Mouse (Mus musculus) adrenal gland, adult 2 months (tissue): ENCODE measurements at regions not wholly inside any gene's neighbourhood (a gene's known extent, or its start where the extent isn't known, plus 50 kb on each side); places are given as distances from the start of the nearest gene placed in this dataset.

ENCODE experiments used
- DNase-seq: peaks from one replicate; pipeline ENCODE4 v3.0.0; 2021
- microRNA-seq, 2 experiments: library from miRNA; unstranded; fragments of <30 nt; microRNA quantifications; one replicate each; pipeline ENCODE4 v1.2.0; 2021

DNA sequence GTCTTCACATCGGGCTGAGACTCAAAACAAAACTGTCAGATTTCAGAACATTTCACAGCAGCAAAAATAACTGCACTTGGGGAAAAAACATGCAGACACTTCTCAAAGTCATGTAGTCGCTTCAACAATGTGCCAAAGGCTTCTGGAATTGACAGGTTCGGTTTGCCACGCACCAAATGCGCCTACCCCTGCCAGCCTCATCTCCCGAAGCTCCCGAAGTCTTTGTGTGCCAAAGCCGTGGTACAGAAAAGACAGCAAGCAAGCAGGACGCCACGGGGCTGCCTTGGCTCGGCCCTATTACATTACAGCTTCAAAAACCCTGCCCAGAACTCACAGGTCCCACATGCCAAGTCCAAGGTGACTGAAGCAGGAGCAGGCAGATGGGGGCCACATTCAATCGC, 50.9 kb upstream of the Dio3 start:
- no peak for DNase-seq

Small RNA genes lying in the stretch of these regions (microRNA-seq; reads per million reads assigned to microRNA genes)
- 0 reads per million in 2 experiments for gene Gm24321
- 0 reads per million in 2 experiments for gene Gm25252
- 0 reads per million in 2 experiments for gene Gm25750
- 0 reads per million in 2 experiments for gene Gm27379
- 0 reads per million in 2 experiments for gene Gm44322
- gene Mir1193: 64.5 to 102 reads per million in 2 experiments
- 0 reads per million in 2 experiments for gene Mir1197
- 884 to 1,449 reads per million in 2 experiments for gene Mir134
- gene Mir154: 665 to 722 reads per million in 2 experiments
- 0 to 0.41 reads per million in 2 experiments for gene Mir299a
- gene Mir299b: 0 reads per million in 2 experiments
- 204 to 266 reads per million in 2 experiments for gene Mir300
- gene Mir3072: 97.7 to 98.0 reads per million in 2 experiments
- 46.6 to 101 reads per million in 2 experiments for gene Mir323
- gene Mir329: 110 to 194 reads per million in 2 experiments
- 220 to 270 reads per million in 2 experiments for gene Mir369
- gene Mir376a: 0 reads per million in 2 experiments
- 74.8 to 126 reads per million in 2 experiments for gene Mir376b
- 323 to 464 reads per million in 2 experiments for gene Mir376c
- 40.0 to 43.4 reads per million in 2 experiments for gene Mir377
- gene Mir379: 5,756 to 9,491 reads per million in 2 experiments
- gene Mir380: 0 reads per million in 2 experiments
- gene Mir381: 207 to 240 reads per million in 2 experiments
- gene Mir382: 4,383 to 6,121 reads per million in 2 experiments
- gene Mir409: 0 reads per million in 2 experiments
- 28.5 to 38.9 reads per million in 2 experiments for gene Mir410
- 5,003 to 6,214 reads per million in 2 experiments for gene Mir411
- 9.1 to 11.2 reads per million in 2 experiments for gene Mir412
- 0 reads per million in 2 experiments for gene Mir453
- 599 to 703 reads per million in 2 experiments for gene Mir485
- 294 to 1,066 reads per million in 2 experiments for gene Mir487b
- gene Mir494: 82.8 to 86.4 reads per million in 2 experiments
- gene Mir495: 42.2 to 43.0 reads per million in 2 experiments
- gene Mir496a: 31.6 to 42.2 reads per million in 2 experiments
- gene Mir539: 0 reads per million in 2 experiments
- 4,138 to 6,852 reads per million in 2 experiments for gene Mir541
- gene Mir543: 78.0 to 94.3 reads per million in 2 experiments
- gene Mir544: 0.22 to 1.7 reads per million in 2 experiments
- gene Mir654: 0 reads per million in 2 experiments
- gene Mir666: 107 to 152 reads per million in 2 experiments
- 288 to 331 reads per million in 2 experiments for gene Mir667
- gene Mir668: 239 to 476 reads per million in 2 experiments
- 77.7 to 103 reads per million in 2 experiments for gene Mir679
- gene Mir758: 1.2 to 2.2 reads per million in 2 experiments
- 0 reads per million in 2 experiments for gene Mir882
